Mouse (Mus musculus) spleen, adult 2 months (tissue): ENCODE data around the gene Cript. TPM values are rescaled to one million over a fixed set of nuclear protein-coding genes. Genes with fewer than 3 reads are reported as not detected.

Source experiments
- DNase-seq, 2 experiments: peaks; one replicate each; pipeline versions ENCODE4 v3.0.0 to v3.0.0-alpha.2; 2012 to 2021; ENCODE audit warnings: low spot score in 2 of 2, low read depth in 1 of 2
- H3K27ac ChIP-seq: fragments of 200-500 bp; 2 replicates; pipeline ENCODE4 v1.5.1; 2012; ENCODE audit warnings: low read length, inconsistent platforms; ENCODE audit not compliant: insufficient read depth
- H3K27me3 ChIP-seq: fragments of 200-500 bp; 2 replicates; pipeline ENCODE4 v1.6.1; 2012; ENCODE audit warnings: mild to moderate bottlenecking, moderate library complexity, low read length, inconsistent platforms; ENCODE audit not compliant: control insufficient read depth, insufficient read depth
- H3K36me3 ChIP-seq: fragments of 200-500 bp; 2 replicates; pipeline ENCODE4 v1.6.1; 2012; ENCODE audit warnings: mild to moderate bottlenecking, low read length, inconsistent platforms; ENCODE audit not compliant: control insufficient read depth, insufficient read depth
- H3K4me1 ChIP-seq: fragments of 200-500 bp; 2 replicates; pipeline ENCODE4 v1.6.1; 2011; ENCODE audit warnings: inconsistent platforms; ENCODE audit not compliant: control insufficient read depth, insufficient read depth, insufficient read length
- H3K4me3 ChIP-seq: fragments of 200-500 bp; 2 replicates; pipeline ENCODE4 v1.5.1; 2011; ENCODE audit warnings: mild to moderate bottlenecking, inconsistent platforms; ENCODE audit not compliant: insufficient read depth, insufficient read length; ENCODE audit errors: extremely low read depth
- CTCF ChIP-seq: fragments of 200-500 bp; IDR thresholded peaks from 2 replicates; pipeline ENCODE4 v1.5.1; 2011; ENCODE audit warnings: mild to moderate bottlenecking, inconsistent platforms; ENCODE audit not compliant: insufficient read depth, insufficient read length, insufficient replicate concordance; ENCODE audit errors: extremely low read depth
- POLR2A ChIP-seq: fragments of 200-500 bp; IDR thresholded peaks from 2 replicates; pipeline ENCODE4 v1.6.1; 2011; ENCODE audit warnings: low read depth, low read length, inconsistent platforms
- WGBS: fragments of 180-500 bp; shearing (Covaris S2); methylation state at CpG from one replicate; pipeline ENCODE4 v1.1.7; 2018; 5-methylcytosine and 5-hydroxymethylcytosine counted together
- polyA plus RNA-seq: library from polyadenylated mRNA; depleted of rRNA; stranded (reverse); fragments of >200 nt; gene quantifications from 2 replicates; pipeline ENCODE4 v1.2.3, GENCODE M21; 2012

Cript gene
- polyA plus RNA-seq, 1 experiment, result 5.0 TPM

DNA sequence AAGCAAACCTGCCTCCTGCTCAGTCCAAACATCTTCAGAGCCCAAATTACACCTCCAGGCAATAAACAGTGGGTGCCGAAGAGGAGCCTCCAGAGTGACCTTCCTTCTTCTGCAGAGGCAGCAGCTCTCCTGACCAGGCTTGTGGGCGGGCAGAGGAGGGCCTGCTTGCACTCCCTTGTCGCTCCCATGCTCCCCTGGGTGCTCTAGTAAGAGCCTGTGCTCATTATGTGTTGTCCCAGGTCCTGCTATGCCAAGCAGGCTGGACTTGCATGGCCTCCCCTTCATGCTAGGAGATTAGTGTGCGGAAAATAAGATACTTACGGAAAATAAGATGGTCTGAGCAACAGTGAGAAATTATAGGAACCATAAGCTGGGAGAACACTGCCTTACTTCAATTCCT is 24.3 kb downstream of the Cript start:
- TF ChIP-seq POLR2A (no peak), CTCF (no peak)
- DNase-seq, result no peak
- Histone ChIP-seq H3K27ac (no peak overlapping the region), H3K36me3 (no peaks in the 10 kb centered on the region), H3K4me1 (no peaks in the 10 kb centered on the region; the same call in 1 of the 2 replicates), H3K4me3 (no peak overlapping the region), H3K27me3 (no peaks in the 10 kb centered on the region)
- WGBS, result 72% methylated on average over 5 of the region's 5 CpGs

DNA sequence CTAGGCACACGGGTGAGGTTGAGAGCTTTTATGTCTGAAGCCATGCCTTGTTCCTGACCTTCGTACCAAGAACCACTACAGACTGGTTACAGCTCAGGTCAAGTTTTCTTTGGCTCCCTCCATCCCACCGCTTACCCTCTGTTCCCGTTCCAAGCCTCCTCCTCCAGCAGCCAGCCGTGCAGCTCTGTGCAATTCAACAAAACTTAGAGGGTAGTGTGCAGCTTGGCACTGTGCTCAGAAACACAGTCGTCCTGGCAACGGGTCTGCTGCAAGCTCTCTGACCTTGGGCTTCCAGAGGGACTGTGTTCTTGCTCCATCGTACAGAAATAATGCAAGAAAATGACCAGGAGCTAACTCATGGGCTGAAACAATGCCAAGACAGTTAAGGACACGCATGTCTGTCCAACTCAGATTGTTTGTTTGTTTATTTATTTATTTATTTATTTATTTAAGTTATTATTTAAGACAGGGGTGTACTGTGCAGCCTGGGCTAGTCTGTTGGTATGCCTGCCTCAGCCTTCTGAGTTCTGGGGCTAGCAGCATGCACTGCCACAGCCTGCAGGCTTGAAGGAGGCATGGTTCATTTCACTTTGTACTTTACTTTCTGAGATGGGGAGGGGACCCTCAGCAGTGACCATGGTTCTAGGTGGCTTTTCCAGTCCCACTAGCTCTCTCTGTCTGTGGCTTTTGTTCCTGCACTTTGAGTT is 25.3 kb downstream of the Cript start:
- no peaks in the 10 kb centered on the region for H3K27me3 ChIP-seq
- WGBS, result 86% methylated on average over 9 of the region's 9 CpGs
- no peak overlapping the region for H3K4me3 ChIP-seq
- TF ChIP-seq CTCF (no peak), POLR2A (no peak)
- no peak overlapping the region for H3K27ac ChIP-seq
- no peaks in the 10 kb centered on the region; the same call in 1 of the 2 replicates for H3K4me1 ChIP-seq
- DNase-seq, result no peak
- no peaks in the 10 kb centered on the region for H3K36me3 ChIP-seq

DNA sequence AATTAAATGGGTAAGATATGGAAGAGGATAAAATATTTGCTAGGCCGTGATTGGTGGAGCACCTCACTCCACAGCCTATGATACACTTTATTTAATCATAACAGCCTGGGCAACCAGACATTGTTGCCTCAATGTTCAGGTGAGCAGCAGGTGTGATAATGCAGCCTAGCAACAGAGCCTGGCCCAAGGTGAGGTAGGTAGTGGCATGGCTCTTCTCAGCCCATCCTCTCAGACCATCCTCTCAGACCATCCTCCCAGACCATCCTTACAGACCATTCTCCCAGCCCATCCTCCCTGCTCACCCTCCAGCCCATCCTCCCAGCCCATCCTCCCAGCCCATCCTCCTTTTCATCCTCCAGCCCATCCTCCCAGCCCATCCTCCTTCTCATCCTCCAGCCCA is 26.3 kb downstream of the Cript start:
- no peaks in the 10 kb centered on the region for H3K36me3 ChIP-seq
- no peak overlapping the region for H3K4me3 ChIP-seq

DNA sequence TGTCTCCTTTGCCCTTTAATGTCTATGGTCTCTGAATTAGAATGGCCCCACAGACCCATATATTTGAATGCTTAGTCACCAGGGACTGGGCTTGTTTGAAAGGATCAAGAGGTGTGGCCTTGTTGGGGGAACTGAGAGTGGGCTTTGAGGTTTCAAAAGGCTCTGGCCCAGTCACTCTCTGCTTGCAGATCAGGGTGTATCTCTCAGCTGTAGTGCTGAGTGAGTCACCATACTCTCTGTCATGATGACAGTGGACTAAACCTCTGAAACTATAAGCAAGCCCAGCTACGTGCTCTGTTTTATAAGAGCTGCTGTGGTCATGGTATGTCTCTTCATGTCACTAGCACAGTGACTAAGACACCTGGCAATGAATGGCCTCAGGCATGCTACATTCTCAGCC is 27.1 kb downstream of the Cript start:
- TF ChIP-seq CTCF (no peak), POLR2A (no peak)
- Histone ChIP-seq H3K4me3 (no peak overlapping the region), H3K27me3 (no peaks in the 10 kb centered on the region), H3K4me1 (no peaks in the 10 kb centered on the region; the same call in 1 of the 2 replicates), H3K27ac (no peak overlapping the region), H3K36me3 (no peaks in the 10 kb centered on the region)
- no peak for DNase-seq
- 66% methylated on average over 1 of the region's 1 CpGs for WGBS

More for the DNA sequence above, 26.3 kb downstream of the Cript start:
- 93% methylated on average over 1 of the region's 1 CpGs for WGBS
- Histone ChIP-seq H3K27ac (no peak overlapping the region), H3K4me1 (no peaks in the 10 kb centered on the region; the same call in 1 of the 2 replicates), H3K27me3 (no peaks in the 10 kb centered on the region)
- no peak for TF ChIP-seq POLR2A
- TF ChIP-seq CTCF, result no peak
- DNase-seq, result no peak

DNA sequence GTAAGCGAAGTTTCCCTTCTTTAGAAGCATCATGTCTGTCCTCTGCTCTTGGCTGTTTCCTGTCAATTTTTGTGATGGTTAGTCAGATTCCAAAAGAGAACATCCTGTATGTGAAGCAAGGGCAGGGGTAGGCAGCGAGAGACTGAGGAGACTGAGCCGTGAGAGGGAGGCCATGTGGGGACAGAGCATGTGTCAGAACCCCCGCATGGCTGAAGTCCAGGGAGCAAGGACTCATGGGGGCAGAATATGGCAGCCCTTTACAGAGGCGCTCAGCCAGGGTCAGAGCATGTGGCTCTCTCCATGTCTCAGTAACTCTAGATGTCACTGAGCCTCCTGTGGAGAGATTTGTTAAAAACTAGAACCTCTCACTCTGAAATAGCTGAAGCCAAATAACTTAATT is 28.6 kb downstream of the Cript start:
- no peaks in the 10 kb centered on the region; the same call in 1 of the 2 replicates for H3K4me1 ChIP-seq
- no peak for DNase-seq
- WGBS, result 88% methylated on average over 5 of the region's 5 CpGs
- H3K4me3 ChIP-seq, result no peak overlapping the region
- no peaks in the 10 kb centered on the region for H3K27me3 ChIP-seq
- TF ChIP-seq POLR2A (no peak), CTCF (no peak)
- no peaks in the 10 kb centered on the region for H3K36me3 ChIP-seq
- H3K27ac ChIP-seq, result no peak overlapping the region

DNA sequence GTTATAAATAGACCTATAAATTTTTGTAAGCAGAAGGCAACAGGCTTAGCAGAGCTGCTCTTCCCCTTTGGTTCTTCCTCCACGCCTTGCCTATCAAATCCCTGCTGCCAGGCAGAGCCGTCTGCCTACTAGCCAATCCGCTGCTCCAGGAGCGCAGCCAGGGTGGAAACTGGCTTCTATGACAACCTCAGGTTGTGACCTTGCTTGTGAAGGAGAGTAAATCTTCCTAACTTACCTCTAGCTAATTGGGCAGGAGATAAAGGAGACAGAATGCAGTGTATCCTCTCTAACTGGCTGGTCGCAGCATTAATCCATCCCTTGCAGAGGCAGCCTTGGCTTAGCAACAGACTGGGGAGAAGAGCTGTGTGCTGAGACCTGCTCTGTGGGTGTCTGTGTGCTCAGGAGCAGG is 29.7 kb downstream of the Cript start:
- TF ChIP-seq CTCF (no peak), POLR2A (no peak)
- WGBS, result 54% methylated on average over 5 of the region's 5 CpGs
- no peak overlapping the region for H3K4me3 ChIP-seq
- no peaks in the 10 kb centered on the region for H3K27me3 ChIP-seq
- no peak overlapping the region for H3K27ac ChIP-seq
- no peaks in the 10 kb centered on the region for H3K36me3 ChIP-seq
- no peaks in the 10 kb centered on the region; the same call in 1 of the 2 replicates for H3K4me1 ChIP-seq
- DNase-seq, result no peak

DNA sequence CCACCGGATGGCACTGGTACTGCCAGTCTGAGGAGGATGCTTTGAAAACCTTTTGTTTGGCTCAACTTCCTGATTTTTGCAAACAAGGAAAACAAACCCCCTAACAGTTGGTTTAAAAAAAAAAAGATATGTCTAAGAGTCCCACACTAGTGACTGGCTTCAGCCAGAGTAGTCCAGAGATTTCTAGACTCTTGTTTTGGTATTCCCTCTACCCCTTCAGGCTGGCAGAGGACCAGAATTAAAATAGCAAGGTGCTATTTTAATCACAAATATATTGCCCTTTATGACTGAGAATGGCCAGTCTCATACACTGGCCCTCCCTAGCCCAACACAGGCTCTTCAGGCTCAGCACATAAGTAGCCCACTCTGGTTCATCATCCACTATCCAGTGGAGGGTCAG is 30.3 kb downstream of the Cript start:
- H3K27ac ChIP-seq, result no peak overlapping the region
- H3K27me3 ChIP-seq, result no peaks in the 10 kb centered on the region
- H3K36me3 ChIP-seq, result no peaks in the 10 kb centered on the region
- no peak for DNase-seq
- H3K4me3 ChIP-seq, result no peak overlapping the region
- H3K4me1 ChIP-seq, result no peaks in the 10 kb centered on the region; the same call in 1 of the 2 replicates
- 28% methylated on average over 1 of the region's 1 CpGs for WGBS
- no peak for TF ChIP-seq POLR2A
- no peak for TF ChIP-seq CTCF
